Mouse (Mus musculus) spleen, embryonic (tissue): ENCODE data around the gene Me1.
"Not testable (repeated sequence)": the region's sequence is repeated elsewhere in the genome, so short reads cannot be mapped to it uniquely, and the experiment has no call there.

Experiments used
- CTCF ChIA-PET: fragments of 350-600 bp; sonication (Branson Sonifier 250); formaldehyde crosslinking; loops from one replicate; lab custom pipeline; 2022; lab: Charles Lee

Gene Me1

DNA sequence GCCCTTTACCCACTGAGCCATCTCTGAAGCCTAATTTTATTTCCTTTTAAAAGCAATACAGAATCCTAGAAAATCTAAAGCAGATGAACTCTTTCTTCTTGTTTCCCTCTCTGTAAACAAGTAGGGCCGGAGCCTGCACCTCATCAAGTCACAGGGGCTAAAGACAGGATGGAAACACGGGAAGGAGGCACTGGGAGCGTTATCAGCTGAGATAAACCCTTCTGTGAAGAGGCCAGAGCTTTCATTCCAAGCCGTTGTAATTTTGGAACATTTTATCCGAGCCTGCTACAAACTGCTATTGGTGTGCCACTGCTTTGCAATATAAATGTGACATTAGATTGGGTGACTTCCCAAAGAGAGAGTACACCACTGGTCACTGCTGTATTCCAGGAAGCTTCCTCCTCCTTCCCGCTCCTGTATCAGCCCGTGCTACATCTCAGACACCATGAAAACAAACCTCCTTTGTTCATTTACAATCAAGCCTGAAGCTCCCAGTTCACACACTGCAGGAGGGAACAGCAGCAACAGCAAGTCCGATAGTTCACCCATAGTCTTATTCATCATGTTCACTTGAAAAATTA, 95.9 kb downstream of the Me1 start:
- CTCF ChIA-PET, result no interaction called here

DNA sequence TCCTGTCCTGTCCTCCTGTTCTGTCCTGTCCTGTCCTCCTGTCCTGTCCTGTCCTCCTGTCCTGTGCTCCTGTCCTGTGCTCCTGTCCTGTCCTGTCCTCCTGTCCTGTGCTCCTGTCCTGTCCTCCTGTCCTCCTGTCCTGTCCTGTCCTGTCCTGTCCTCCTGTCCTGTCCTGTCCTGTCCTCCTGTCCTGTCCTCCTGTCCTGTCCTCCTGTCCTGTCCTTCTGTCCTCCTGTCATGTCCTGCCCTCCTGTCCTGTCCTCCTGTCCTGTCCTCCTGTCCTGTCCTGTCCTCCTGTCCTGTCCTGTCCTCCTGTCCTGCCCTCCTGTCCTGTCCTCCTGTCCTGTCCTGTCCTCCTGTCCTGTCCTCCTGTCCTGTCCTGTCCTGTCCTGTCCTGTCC, 98.8 kb downstream of the Me1 start:
- CTCF ChIA-PET, result not testable (repeated sequence)

DNA sequence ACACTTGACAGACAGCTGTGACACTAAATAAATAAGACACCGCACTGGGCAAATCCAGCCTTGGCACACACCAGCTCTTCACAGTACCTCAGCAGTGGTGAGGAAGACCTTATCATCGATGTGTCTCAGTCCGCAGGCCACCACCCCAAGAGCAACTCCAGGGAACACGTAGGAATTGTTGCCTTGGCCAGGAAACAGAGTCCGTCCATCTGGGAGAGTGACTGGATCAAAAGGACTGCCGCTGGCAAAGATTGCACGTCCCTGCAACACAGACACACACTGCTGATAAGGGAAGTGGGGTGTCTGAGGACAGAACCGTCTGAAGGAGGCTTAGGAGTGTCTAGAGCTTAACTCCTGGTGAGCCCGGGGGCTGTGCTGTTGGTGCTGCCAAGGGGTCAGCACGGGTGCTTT, 101.4 kb downstream of the Me1 start:
- CTCF ChIA-PET, result not testable (repeated sequence)

DNA sequence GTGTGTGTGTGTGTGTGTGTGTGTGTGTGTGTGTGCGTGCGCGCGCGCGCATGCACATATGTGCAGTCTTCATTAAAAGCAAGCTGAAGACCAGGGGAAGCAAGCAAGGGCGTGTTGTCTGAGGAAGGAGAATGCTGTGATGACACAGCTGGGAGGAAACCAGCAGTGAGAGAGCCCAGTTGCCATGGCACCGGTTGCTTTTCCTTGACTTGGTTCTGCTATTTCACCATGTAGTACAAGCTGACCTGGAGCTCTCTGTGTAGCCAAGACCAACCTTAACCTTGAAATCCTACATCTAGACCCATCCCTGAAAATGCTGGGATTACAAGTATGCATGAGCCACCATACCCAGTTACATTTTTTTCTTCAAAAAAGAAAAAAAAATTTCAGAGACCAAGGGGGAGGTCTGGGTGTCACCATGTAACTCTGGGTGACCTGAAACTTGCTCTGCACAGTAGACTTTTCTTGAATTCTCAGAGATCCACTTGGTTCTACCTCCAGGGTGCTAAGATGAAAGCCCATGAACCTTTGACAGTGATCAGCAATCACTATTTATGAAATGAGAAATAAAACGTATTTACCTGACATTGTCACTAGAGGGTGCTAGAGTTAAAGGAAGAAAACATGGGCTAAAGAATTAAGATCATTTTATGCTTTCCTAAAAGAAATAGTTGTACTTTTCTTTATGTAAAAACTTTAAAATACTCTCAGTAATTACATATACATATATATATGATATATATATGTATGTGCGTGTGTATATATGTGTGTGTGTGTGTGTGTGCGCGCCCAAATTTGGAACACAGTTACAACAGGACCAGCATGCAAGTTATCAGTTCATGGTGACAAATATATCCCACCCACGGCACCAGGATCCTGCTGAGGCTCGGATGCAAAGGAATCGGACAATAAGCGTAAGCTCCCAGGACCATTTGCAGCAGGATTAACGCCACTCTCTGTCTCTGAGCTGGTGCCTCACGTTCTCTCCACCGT, 102.8 kb downstream of the Me1 start:
- CTCF ChIA-PET, result no interaction called here

DNA sequence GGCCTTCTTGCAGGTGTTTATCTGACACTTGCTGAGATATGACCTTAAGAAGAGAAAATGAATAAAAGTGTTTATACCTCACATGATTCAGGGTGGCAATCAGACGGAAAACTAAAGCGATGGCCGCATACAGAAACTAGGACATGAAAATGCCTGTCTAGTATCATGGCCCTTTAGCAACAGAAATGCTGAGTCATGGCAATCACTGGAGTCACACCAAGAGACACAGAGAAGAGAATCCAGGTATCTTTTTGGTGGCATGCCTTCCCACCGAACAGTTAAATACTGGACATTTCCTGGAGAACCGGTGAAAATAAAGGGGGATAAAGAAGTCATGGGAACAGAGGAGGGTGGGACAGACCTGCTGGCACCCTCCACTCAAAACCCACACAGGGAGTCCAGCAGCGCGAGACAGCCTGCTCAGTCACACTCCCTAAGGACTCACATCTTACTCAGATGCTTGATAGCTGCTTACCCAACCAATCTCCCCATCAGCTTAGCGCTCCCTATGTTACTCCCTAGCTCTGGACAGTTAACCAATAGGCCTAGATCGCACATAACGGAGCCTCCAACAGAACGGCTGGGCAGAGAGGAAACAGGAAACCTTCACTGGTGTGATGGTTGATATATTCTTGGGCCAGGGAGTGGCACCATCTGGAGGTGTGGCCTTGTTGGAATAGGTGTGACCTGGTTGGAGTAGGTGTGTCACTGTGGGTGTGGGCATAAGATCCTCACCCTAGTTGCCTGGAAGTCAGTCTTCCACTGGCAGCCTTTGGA, 108.5 kb downstream of the Me1 start:
- CTCF ChIA-PET, result no interaction called here

DNA sequence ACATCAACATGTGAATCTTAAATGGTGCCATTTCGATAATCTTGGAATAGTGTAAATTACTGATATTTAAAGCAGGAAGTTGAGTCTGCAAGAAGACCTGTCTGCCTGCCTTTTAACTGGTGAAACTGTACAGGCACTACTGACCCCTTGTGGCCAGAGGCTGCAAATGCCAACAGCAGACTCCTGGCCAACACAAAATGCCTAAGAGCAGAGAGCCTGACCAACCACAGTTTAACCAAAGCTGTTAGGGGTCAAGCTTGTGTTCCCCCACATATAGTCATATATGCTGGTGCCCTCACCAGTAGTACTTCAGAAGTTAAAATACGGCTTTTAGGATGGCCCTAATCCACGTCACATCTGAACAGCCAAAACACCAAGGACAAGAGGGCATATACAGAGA, 112.0 kb downstream of the Me1 start:
- CTCF ChIA-PET, result interaction anchor here (0.5 kb wide), 1 partner anchor 14 kb away, joined by 4 read pairs; no protein-coding TSS in a partner anchor

DNA sequence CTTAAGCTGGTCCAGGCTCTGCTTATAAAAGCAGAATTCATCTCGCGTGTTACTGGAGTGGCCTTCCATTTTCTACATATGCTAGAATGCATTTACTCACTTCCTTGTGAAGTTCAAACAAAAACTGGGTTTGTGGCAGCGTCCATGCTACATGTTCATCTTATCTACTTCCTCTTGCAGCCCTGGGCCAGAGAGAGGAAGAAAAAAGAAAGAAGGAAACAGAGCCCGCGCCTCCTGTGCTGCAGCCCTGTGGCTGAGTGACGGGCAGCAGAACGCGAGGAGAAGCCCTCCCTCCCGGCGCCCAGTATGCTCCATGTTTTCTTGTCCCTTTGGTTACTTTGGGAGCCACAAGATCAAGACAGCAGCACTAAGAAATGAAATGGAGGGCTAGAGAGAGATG, 116.1 kb downstream of the Me1 start:
- CTCF ChIA-PET, result no interaction called here

DNA sequence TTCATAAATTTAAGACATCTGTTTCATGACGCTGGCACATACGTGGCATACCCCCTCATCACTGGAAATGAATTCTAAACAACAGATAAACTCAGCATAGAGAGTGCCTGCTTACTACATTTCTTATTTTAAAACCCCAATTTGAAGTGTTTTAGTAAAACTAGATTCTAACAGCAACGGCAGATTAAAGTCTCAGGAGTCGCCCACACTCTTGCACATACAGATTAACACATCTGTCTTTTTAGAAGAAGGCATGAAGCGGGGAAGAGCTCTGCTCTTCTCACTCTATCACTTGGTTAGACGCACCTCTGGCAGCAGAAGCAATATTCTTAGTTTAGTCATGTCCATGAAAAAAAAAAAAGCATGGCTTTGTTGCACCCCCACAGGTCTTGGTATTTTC, 120.6 kb downstream of the Me1 start:
- CTCF ChIA-PET, result interaction anchor here (0.6 kb wide), 1 partner anchor 9 kb away, joined by 5 read pairs; no protein-coding TSS in a partner anchor

DNA sequence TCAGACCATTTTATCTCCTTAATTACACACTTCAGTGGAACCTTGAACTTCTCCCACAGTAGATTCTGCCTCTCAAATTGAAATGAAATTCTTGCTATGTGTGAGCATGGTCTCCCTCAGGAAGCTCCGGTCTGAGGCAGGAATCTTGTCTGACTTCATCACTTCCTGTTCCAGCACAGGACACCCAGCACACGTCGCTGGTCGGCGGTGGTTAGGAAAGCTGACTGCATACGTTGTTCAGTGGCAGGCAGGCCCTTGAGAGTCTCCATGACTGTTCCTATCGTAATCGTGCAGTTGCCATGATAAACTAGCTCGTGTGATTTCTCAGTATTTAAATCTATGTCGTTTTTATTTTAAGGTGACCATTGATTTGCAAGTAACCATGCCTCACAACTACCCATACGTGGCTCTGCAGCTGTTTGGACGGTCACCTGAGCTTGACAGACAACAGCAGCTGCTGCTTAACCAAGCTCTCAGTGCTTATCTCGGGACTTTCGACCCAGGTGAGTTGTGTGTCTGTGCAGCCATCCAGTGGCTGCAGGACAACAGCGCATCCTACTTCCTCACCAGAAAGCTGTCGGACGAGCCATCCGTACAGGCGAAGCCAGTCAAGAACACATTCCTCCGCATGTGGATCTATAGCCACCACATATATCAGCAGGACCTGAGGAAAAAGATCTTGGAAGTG, 122.0 kb downstream of the Me1 start:
- CTCF ChIA-PET, result no interaction called here

DNA sequence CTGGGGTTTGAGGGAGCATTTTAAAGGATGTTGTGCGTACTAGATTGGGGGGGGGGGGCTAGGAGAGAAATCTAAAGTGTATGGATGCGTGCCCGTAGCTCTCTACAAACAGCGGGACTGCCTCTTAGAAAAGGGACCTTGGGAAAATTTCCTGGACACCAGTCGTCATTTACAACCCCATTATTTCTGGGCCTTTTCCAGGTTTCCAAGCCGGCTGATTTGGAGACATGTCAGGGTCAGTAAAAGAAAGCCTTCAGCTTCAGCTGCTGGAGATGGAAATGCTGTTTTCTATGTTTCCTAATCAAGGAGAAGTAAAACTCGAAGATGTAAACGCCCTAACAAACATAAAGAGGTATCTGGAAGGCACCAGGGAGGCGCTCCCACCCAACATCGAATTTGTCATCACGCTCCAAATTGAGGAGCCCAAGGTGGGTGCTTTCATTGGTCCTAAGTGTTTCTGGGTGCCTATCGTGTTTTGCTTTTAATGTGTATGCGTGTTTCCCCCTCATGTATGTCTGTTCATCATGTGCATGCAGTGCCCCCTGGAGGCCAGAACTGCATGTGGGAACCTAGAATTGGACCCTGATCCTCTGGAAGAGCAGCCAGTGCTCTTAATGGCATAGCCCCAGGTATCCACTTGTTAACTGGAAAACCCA, 123.0 kb downstream of the Me1 start:
- CTCF ChIA-PET, result interaction anchor here (0.9 kb wide), 1 partner anchor 41 kb away, joined by 4 read pairs; no protein-coding TSS in a partner anchor

DNA sequence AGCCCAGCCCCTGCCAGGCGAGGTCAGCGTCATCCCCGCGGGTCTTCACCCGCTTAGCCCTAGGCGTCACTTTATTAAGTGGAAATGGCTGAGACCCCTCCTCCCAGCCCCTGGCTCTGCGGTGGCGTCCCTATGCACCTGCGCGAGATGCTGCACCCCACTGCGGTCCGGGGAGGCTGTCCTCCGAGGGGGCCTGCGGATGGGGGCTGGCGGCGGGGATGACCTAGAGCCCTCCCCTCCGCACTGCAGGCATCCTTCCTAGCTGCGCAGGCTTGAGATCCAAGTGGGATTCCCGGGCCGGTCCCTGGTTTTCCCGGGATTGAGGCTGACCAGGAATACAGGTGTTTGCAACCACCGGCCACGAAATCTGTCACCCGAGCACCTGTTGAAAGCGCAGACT, 123.6 kb downstream of the Me1 start:
- CTCF ChIA-PET, result interaction anchor here (0.9 to 1.0 kb wide), 2 partner anchors 42 to 104 kb away, joined by 4 read pairs; no protein-coding TSS in a partner anchor

DNA sequence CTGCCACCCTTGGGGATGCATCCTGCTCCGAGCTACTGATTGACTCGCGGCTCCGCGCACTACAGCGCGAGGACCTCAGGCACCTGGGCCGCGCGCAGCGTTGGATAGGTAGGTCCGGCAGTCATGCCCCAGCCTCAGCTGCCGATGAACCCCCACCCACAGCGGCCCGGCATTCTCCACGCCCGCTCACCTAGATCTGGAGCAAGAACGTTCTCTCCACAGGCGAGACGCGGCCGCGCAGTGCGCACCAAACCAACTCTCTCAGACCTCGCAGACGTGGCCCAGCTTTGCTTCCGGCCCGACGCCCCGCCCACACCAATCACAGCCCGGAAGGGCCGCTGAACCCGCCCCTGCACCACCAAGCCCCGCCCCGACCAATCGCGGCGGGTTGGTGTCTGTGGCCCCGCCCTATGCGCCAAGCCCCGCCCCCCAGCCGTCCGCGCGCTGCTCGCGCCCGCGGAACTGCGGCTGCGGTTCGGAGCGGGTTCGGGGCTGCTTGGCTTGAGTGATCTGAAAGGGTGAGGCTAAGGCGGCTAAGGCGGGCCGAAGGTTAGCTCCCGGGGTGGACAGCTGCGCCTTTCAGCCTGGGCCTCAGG, 124.1 kb downstream of the Me1 start, which contains the start of the genes Pgm3 and Rwdd2a:
Pgm3 (minus strand) TSS at position 303 of the 596 bp plus-strand sequence.
Rwdd2a (plus strand) TSS at position 452 of the 596 bp plus-strand sequence.
- CTCF ChIA-PET, result interaction anchor here (1.0 to 1.2 kb wide), 2 partner anchors 103 to 107 kb away, joined by 4 to 5 read pairs; partner anchors contain the start of gene Ube2cbp

DNA sequence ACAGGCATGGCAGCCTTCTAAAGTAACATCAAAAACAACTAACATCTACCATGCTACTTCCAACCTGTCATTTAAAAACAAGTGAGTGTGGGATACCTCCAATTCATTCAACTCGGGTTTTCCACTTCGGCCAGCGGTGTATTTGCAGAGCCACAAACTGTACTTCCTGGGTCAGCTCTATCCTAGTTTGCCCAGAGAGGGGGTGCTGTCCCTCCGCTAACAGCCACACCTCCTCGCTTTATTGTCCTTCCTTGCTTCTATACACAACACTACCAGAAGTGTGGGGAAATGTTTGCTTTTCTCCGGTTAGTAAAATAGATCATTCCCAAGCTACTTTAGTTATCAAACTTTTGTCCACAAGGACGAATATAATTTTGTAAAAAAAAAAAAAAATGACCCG, 124.8 kb downstream of the Me1 start:
- CTCF ChIA-PET, result interaction anchor here (0.7 to 1.2 kb wide), 3 partner anchors 102 to 812 kb away, joined by 4 to 5 read pairs (median 4); partner anchors contain the start of gene Ube2cbp

DNA sequence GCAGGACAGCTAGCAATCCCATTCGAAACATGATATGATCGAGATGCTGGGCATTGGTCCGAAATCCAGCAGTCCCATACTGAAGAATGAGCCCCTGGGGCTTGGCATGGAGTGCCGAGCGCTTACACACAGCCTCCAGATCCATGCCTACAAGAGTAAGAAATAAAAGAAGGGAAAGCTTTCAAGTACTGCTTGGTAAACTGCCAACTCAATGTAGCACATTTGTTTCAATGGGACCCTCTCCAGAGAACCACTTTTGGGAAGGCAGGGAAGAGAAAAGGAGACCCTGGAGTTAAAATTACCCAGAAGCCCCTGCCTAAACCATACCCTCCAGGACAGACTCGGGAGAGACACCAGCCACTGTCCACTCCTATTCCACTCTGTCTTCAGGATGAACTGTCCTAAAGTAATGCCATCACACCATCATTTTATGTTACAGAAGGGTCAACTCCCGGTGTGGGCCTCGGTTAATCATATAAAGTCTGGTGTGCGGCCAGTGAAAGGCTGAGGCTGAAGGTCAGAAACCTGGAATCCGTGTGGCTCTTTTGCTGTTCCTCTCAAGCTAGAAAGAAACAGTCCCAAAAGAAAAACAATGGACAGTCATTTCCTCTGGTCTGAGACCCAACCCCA, 125.4 kb downstream of the Me1 start:
- CTCF ChIA-PET, result interaction anchor here (0.7 kb wide), 1 partner anchor 812 kb away, joined by 4 read pairs; no protein-coding TSS in a partner anchor

DNA sequence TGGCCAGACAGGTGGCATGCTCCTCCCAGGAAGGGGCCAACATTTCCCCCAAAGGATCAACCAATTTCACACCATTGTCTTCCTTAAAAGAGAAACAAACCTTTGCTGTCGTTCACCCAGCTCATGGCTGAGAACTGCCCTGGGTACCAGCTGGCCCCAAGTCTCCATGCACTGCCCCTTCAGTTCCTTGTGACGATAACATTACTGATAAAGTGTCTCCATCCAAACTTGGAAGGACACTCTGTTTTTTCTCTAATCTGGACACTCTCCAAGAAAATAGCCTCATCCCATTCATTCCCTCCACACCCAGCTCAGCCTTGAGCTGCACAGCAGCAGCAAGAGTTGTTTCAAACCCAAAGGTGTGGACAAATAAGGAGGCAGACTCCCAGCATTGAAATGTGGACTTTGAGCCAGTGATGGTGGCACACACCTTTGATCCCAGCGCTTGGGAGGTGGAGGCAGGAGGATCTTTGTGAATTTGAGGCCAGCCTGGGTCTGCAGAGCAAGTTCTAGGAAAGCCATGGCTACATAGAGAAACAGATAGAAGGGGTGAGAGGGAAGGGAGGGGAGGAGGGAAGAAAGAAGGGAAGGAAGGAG, 126.3 kb downstream of the Me1 start:
- CTCF ChIA-PET, result no interaction called here

DNA sequence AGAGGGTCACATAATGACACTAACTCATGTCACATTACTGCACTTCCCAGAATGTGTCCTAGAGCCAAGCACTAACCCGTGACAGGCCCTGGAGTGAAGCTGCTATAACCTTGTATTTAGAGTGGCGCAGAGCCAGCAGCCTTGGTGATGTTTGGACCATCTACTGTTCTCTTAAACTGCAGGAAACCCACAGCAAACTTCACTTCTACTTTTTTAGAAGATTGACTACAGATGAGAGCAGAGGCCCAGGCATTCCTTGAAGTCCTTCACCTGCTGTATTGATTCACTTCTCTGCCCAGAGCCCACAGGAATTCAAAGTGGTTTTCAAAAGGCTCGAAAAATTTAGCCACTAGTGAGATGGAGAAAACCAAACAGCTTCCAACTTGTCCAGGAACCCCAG, 135.2 kb downstream of the Me1 start:
- CTCF ChIA-PET, result no interaction called here

DNA sequence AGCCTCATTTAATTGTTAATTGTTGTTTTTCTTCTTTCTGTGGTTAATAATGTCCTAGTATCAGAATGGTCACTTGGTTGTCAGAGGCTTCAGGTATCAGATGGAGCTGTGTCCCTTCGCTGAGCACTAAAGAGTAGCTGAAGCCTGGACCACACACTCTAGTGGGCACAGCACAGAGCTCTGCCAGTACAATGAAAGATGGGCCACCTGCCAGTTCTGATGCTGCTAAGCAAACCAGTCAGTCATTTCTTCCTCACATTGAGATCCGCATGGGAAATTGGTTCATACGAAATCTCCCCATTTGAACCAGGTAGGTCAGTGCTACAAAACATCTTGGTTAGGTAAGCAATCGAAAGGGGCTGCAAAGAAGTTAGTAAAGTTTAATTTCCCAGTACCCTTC, 141.1 kb downstream of the Me1 start:
- CTCF ChIA-PET, result no interaction called here

DNA sequence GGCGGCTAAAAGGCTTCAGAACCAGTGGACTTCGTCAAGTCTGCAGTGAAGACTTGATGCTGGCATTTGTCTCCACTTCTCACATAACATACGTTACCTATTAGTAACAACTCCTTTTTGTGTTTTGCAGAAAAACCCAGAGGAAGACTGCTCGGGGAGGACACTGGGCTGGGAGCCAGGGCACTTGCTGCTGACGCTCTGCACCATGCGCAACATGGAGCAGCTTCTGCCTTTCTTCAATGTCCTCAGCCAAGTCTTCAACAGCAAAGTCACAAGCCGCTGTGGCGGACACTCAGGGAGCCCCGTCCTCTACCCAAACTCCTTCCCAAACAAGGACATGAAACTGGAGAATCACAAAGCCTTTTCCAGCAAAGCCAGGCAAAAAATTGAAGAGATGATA, 141.9 kb downstream of the Me1 start:
- CTCF ChIA-PET, result interaction anchor here (0.5 kb wide), 1 partner anchor 182 kb away, joined by 6 read pairs; no protein-coding TSS in a partner anchor

DNA sequence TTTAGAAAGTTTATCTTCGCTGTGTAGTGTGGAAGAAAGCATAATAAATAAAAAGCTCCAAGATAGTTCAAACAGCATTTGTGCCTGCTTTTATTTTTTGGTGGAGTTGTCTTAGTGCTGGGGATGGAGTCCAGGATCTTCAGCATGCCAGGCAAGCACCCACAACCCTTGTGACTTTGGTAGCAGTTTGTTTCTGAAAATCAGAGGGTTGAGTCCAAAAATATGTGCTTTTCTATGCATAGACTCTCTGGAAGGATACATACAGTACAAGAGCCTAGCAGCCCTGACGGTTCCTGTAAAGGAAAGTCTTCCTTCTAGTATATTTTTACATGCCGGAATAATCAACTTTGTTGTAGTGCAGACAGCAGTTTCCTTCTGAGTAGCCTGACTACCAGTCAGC, 145.0 kb downstream of the Me1 start:
- CTCF ChIA-PET, result no interaction called here
